Mouse (Mus musculus): Measurements from ENCODE around the gene Nme2. TPM values are rescaled to one million over a fixed set of nuclear protein-coding genes. Genes with fewer than 3 reads are reported as not detected.

Nme2 gene
- total and polyA plus RNA-seq, 2 experiments from 2014 or later: 195 to 299 TPM

DNA sequence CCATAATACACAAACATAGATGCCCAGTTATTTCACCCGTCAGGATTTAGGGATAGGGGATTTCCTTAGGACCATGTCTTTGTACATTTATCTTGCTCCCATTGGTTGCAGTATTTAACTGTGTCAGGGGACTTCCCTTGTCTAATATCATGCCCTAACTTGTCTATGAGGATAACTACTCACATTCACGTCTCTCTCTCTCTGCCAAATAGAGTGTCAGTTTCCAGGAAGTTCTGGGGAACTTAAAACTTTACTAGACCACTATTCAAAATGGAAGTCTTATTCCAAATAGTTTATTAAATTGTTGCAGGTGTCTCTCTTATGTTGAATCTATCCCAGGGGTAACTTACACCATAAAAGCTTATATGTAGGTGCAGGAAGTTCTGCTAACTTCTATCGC, 44.5 kb downstream of the Nme2 start:
- peaks cover 35% of the 10 kb centered on the region for H3K36me3 ChIP-seq (ENCODE audit: insufficient read depth)
- 88% methylated on average over 3 of the region's 3 CpGs for WGBS
- TF ChIP-seq CTCF (IDR thresholded peaks at IDR 0.05; ENCODE audit: low read depth): no peak
- H3K27me3 ChIP-seq (ENCODE audit: insufficient read depth, low read length): no peaks in the 10 kb centered on the region
- no peak overlapping the region for H3K27ac ChIP-seq (ENCODE audit: low read depth, low read length)
- no peak overlapping the region for H3K9ac ChIP-seq
- ATAC-seq: no peak
- no peaks in the 10 kb centered on the region for H3K4me1 ChIP-seq (ENCODE audit: insufficient read depth)
- DNase-seq: no peak
- no peaks in the 10 kb centered on the region for H3K9me3 ChIP-seq (ENCODE audit: low read length)
- H3K4me2 ChIP-seq (ENCODE audit: low read depth): no peak overlapping the region
- H3K4me3 ChIP-seq (ENCODE audit: low read depth, low read length): no peak overlapping the region

DNA sequence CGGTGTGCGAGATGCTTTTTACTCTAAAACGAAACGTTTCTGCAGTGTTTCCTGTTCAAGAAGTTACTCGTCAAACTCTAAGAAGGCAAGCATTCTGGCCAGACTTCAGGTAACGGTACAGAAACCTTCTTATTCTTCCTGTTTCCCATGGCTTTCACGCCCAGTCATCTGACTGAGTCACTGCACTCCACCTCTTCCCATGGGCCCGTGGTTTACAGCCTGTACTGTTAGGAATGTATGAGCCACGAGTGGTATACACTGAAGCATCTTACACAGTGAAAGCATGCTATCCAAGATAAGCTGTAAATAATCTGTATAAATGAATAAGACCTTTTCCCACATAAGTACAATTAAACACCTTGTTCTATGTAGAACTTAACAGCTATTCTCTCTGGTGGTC, 47.2 kb downstream of the Nme2 start:
- H3K4me1 ChIP-seq (ENCODE audit: insufficient read depth): no peaks in the 10 kb centered on the region
- WGBS: 89% methylated on average over 9 of the region's 9 CpGs
- no peaks in the 10 kb centered on the region for H3K27me3 ChIP-seq (ENCODE audit: insufficient read depth, low read length)
- TF ChIP-seq CTCF (IDR thresholded peaks at IDR 0.05; ENCODE audit: low read depth): no peak
- peaks cover 44% of the 10 kb centered on the region for H3K36me3 ChIP-seq (ENCODE audit: insufficient read depth)
- DNase-seq: no peak
- no peak overlapping the region for H3K27ac ChIP-seq (ENCODE audit: low read depth, low read length)
- H3K9me3 ChIP-seq (ENCODE audit: low read length): no peaks in the 10 kb centered on the region
- H3K4me2 ChIP-seq (ENCODE audit: low read depth): no peak overlapping the region
- ATAC-seq: no peak
- no peak overlapping the region for H3K9ac ChIP-seq
- H3K4me3 ChIP-seq (ENCODE audit: low read depth, low read length): no peak overlapping the region

DNA sequence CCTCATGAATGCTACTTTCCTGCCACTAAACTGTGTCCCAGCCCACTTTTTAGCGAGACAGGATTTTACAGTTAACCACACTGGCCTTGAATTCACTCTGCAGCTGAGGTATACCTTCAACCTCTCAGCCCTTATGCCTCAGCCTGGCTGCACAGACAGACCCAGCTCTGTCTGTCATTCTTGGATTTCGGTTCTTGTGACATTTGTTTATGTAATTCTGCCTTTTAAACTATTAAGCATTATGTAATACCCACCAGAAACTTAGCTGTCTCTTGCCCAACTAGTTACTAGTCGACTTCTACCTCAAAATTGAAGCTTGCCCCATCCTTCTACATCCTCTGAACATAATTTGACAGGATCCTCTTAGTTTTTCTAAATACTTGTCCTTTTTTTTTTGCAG, 48.2 kb downstream of the Nme2 start:
- no peaks in the 10 kb centered on the region for H3K4me1 ChIP-seq (ENCODE audit: insufficient read depth)
- no peak overlapping the region for H3K4me2 ChIP-seq (ENCODE audit: low read depth)
- peaks cover 40% of the 10 kb centered on the region for H3K36me3 ChIP-seq (ENCODE audit: insufficient read depth)
- no peak for ATAC-seq
- no peak for TF ChIP-seq CTCF (IDR thresholded peaks at IDR 0.05; ENCODE audit: low read depth)
- DNase-seq: no peak
- H3K27me3 ChIP-seq (ENCODE audit: insufficient read depth, low read length): no peaks in the 10 kb centered on the region
- no peaks in the 10 kb centered on the region for H3K9me3 ChIP-seq (ENCODE audit: low read length)
- 90% methylated on average over 3 of the region's 3 CpGs for WGBS
- no peak overlapping the region for H3K9ac ChIP-seq
- no peak overlapping the region for H3K27ac ChIP-seq (ENCODE audit: low read depth, low read length)
- no peak overlapping the region for H3K4me3 ChIP-seq (ENCODE audit: low read depth, low read length)

- Histone ChIP-seq H3K4me3 (ENCODE audit: low read depth, low read length) (no peak overlapping the region), H3K9ac (no peak overlapping the region), H3K9me3 (ENCODE audit: low read length) (no peaks in the 10 kb centered on the region), H3K4me2 (ENCODE audit: low read depth) (no peak overlapping the region), H3K27me3 (ENCODE audit: insufficient read depth, low read length) (no peaks in the 10 kb centered on the region), H3K27ac (ENCODE audit: low read depth, low read length) (no peak overlapping the region), H3K4me1 (ENCODE audit: insufficient read depth) (no peaks in the 10 kb centered on the region), H3K36me3 (ENCODE audit: insufficient read depth) (peaks cover 40% of the 10 kb centered on the region)
- no peak for TF ChIP-seq CTCF (IDR thresholded peaks at IDR 0.05; ENCODE audit: low read depth)
- ATAC-seq (no peak), DNase-seq (no peak)
- 79% methylated on average over 4 of the region's 4 CpGs for WGBS
Observed at GRCm38 (mm10) chr11:93906834-93907233, 49.2 kb downstream of the Nme2 start.

Other genes with a start within 250 kb of the Nme2 start
- 38.4 and 38.9 TPM in 2 replicates for gene Utp18, start 70.5 kb downstream of the Nme2 start, total RNA-seq (2014; rRNA removed)
- gene Utp18, start 70.5 kb downstream of the Nme2 start, polyA plus RNA-seq (2015; fragmentation: Nextera tagmentation; extraction: Ambion mirVana): 26.0 and 27.5 TPM in 2 replicates
- 19.1 and 30.6 TPM in 2 replicates for gene Mbtd1, start 70.4 kb downstream of the Nme2 start, total RNA-seq (2014; rRNA removed)
- gene Mbtd1, start 70.4 kb downstream of the Nme2 start, polyA plus RNA-seq (2015; fragmentation: Nextera tagmentation; extraction: Ambion mirVana): 10.9 and 13.9 TPM in 2 replicates
- 90.4 and 115 TPM in 2 replicates for gene Gm20390, start 12.0 kb upstream of the Nme2 start, total RNA-seq (2014; rRNA removed)
- 448 and 574 TPM in 2 replicates for gene Gm20390, start 12.0 kb upstream of the Nme2 start, polyA plus RNA-seq (2015; fragmentation: Nextera tagmentation; extraction: Ambion mirVana)
- 60.0 and 103 TPM in 2 replicates for gene Nme1, start 12.3 kb upstream of the Nme2 start, total RNA-seq (2014; rRNA removed)
- gene Nme1, start 12.3 kb upstream of the Nme2 start, polyA plus RNA-seq (2015; fragmentation: Nextera tagmentation; extraction: Ambion mirVana): 361 and 415 TPM in 2 replicates
- 127 and 155 TPM in 2 replicates for gene Spag9, start 39.8 kb upstream of the Nme2 start, total RNA-seq (2014; rRNA removed)
- 50.0 and 67.1 TPM in 2 replicates for gene Spag9, start 39.8 kb upstream of the Nme2 start, polyA plus RNA-seq (2015; fragmentation: Nextera tagmentation; extraction: Ambion mirVana)